Mouse (Mus musculus): ENCODE measurements around the gene Vmn1r9. TPM values are rescaled to one million over a fixed set of nuclear protein-coding genes. Genes with fewer than 3 reads are reported as not detected.
"Not testable (repeated sequence)": the region's sequence is repeated elsewhere in the genome, so short reads cannot be mapped to it uniquely, and the experiment has no call there.

Vmn1r9 gene
- polyA plus RNA-seq (2015; fragmentation: Nextera tagmentation; extraction: Ambion mirVana): not detected in 2 replicates

GRCm38 (mm10) chr6:57066487-57066886 is at the start of gene Vmn1r9:
Gene Vmn1r9, plus strand, starts transcription at chr6:57066787.
- Histone ChIP-seq H3K4me2 (ENCODE audit: low read depth, low read length) (no peak within 1 kb of the TSS), H3K9me3 (replicated peaks; ENCODE audit: control insufficient read depth, low read length) (no peaks in the 10 kb centered on the region), H3K9ac (ENCODE audit: low read length) (no peak within 1 kb of the TSS), H3K36me3 (ENCODE audit: control insufficient read depth, insufficient read depth) (no peaks in the 10 kb centered on the region), H3K4me3 (ENCODE audit: low read length) (no peak within 1 kb of the TSS), H3K4me1 (ENCODE audit: control insufficient read depth, insufficient read depth, low read length) (no peaks in the 10 kb centered on the region), H3K27me3 (ENCODE audit: control insufficient read depth, insufficient read depth, low read length) (no peaks in the 10 kb centered on the region), H3K27ac (ENCODE audit: low read length) (no peak within 1 kb of the TSS)
- WGBS: 68% methylated on average over 2 of the region's 2 CpGs
- no peak for ATAC-seq (replicated peaks; ENCODE audit: extremely low read depth, insufficient read depth, low FRiP score)

- not testable (repeated sequence) for H3K9ac ChIP-seq (ENCODE audit: low read length); H3K27ac ChIP-seq (ENCODE audit: low read length); H3K36me3 ChIP-seq (ENCODE audit: control insufficient read depth, insufficient read depth); ATAC-seq (replicated peaks; ENCODE audit: extremely low read depth, insufficient read depth, low FRiP score); H3K9me3 ChIP-seq (replicated peaks; ENCODE audit: control insufficient read depth, low read length); H3K4me3 ChIP-seq (ENCODE audit: low read length); H3K4me2 ChIP-seq (ENCODE audit: low read depth, low read length); H3K4me1 ChIP-seq (ENCODE audit: control insufficient read depth, insufficient read depth, low read length); H3K27me3 ChIP-seq (ENCODE audit: control insufficient read depth, insufficient read depth, low read length)
- WGBS: 80% methylated on average over 2 of the region's 2 CpGs
Observed at GRCm38 (mm10) chr6:57025224-57025623, 41.4 kb upstream of the Vmn1r9 start, which contains the start of gene Vmn1r7. Gene Vmn1r7, minus strand, starts transcription at chr6:57025324.

- Histone ChIP-seq H3K9me3 (replicated peaks; ENCODE audit: control insufficient read depth, low read length) (no peaks in the 10 kb centered on the region), H3K4me3 (ENCODE audit: low read length) (no peak within 1 kb of the TSS), H3K27me3 (ENCODE audit: control insufficient read depth, insufficient read depth, low read length) (no peaks in the 10 kb centered on the region), H3K4me2 (ENCODE audit: low read depth, low read length) (no peak within 1 kb of the TSS), H3K9ac (ENCODE audit: low read length) (no peak within 1 kb of the TSS), H3K27ac (ENCODE audit: low read length) (no peak within 1 kb of the TSS), H3K36me3 (ENCODE audit: control insufficient read depth, insufficient read depth) (no peaks in the 10 kb centered on the region), H3K4me1 (ENCODE audit: control insufficient read depth, insufficient read depth, low read length) (no peaks in the 10 kb centered on the region)
- ATAC-seq (replicated peaks; ENCODE audit: extremely low read depth, insufficient read depth, low FRiP score): no peak
Observed at GRCm38 (mm10) chr6:57031984-57032383, 34.6 kb upstream of the Vmn1r9 start, which contains the start of gene Vmn1r8. Gene Vmn1r8, plus strand, starts transcription at chr6:57032284.

GRCm38 (mm10) chr6:57034674-57035073 is 31.9 kb upstream of the Vmn1r9 start:
- H3K4me1 ChIP-seq (ENCODE audit: control insufficient read depth, insufficient read depth, low read length): no peaks in the 10 kb centered on the region
- H3K4me3 ChIP-seq (ENCODE audit: low read length): no peak overlapping the region
- no peak for ATAC-seq (replicated peaks; ENCODE audit: extremely low read depth, insufficient read depth, low FRiP score)
- no peaks in the 10 kb centered on the region for H3K27me3 ChIP-seq (ENCODE audit: control insufficient read depth, insufficient read depth, low read length)
- no peak overlapping the region for H3K4me2 ChIP-seq (ENCODE audit: low read depth, low read length)
- no peak overlapping the region for H3K9ac ChIP-seq (ENCODE audit: low read length)
- WGBS: 63% methylated on average over 2 of the region's 2 CpGs
- no peaks in the 10 kb centered on the region for H3K36me3 ChIP-seq (ENCODE audit: control insufficient read depth, insufficient read depth)
- no peak overlapping the region for H3K27ac ChIP-seq (ENCODE audit: low read length)
- no peaks in the 10 kb centered on the region for H3K9me3 ChIP-seq (replicated peaks; ENCODE audit: control insufficient read depth, low read length)

- H3K9me3 ChIP-seq (replicated peaks; ENCODE audit: control insufficient read depth, low read length): no peaks in the 10 kb centered on the region
- no peaks in the 10 kb centered on the region for H3K27me3 ChIP-seq (ENCODE audit: control insufficient read depth, insufficient read depth, low read length)
- no peak overlapping the region for H3K4me3 ChIP-seq (ENCODE audit: low read length)
- H3K27ac ChIP-seq (ENCODE audit: low read length): no peak overlapping the region
- H3K9ac ChIP-seq (ENCODE audit: low read length): no peak overlapping the region
- no peaks in the 10 kb centered on the region for H3K36me3 ChIP-seq (ENCODE audit: control insufficient read depth, insufficient read depth)
- no peak for ATAC-seq (replicated peaks; ENCODE audit: extremely low read depth, insufficient read depth, low FRiP score)
- H3K4me1 ChIP-seq (ENCODE audit: control insufficient read depth, insufficient read depth, low read length): no peaks in the 10 kb centered on the region
- no peak overlapping the region for H3K4me2 ChIP-seq (ENCODE audit: low read depth, low read length)
Observed at GRCm38 (mm10) chr6:57063730-57064129, 2.9 kb upstream of the Vmn1r9 start.

GRCm38 (mm10) chr6:57106358-57106757 is 39.8 kb downstream of the Vmn1r9 start:
- H3K27ac ChIP-seq (ENCODE audit: low read length): no peak overlapping the region
- no peaks in the 10 kb centered on the region for H3K4me1 ChIP-seq (ENCODE audit: control insufficient read depth, insufficient read depth, low read length)
- no peak for ATAC-seq (replicated peaks; ENCODE audit: extremely low read depth, insufficient read depth, low FRiP score)
- no peak overlapping the region for H3K4me3 ChIP-seq (ENCODE audit: low read length)
- 54% methylated on average over 1 of the region's 1 CpGs for WGBS
- H3K27me3 ChIP-seq (ENCODE audit: control insufficient read depth, insufficient read depth, low read length): no peaks in the 10 kb centered on the region
- no peak overlapping the region for H3K9ac ChIP-seq (ENCODE audit: low read length)
- H3K9me3 ChIP-seq (replicated peaks; ENCODE audit: control insufficient read depth, low read length): no peaks in the 10 kb centered on the region
- H3K4me2 ChIP-seq (ENCODE audit: low read depth, low read length): no peak overlapping the region
- no peaks in the 10 kb centered on the region for H3K36me3 ChIP-seq (ENCODE audit: control insufficient read depth, insufficient read depth)

- H3K9ac ChIP-seq (ENCODE audit: low read length): no peak within 1 kb of the TSS
- H3K4me1 ChIP-seq (ENCODE audit: control insufficient read depth, insufficient read depth, low read length): no peaks in the 10 kb centered on the region
- no peaks in the 10 kb centered on the region for H3K27me3 ChIP-seq (ENCODE audit: control insufficient read depth, insufficient read depth, low read length)
- no peak for ATAC-seq (replicated peaks; ENCODE audit: extremely low read depth, insufficient read depth, low FRiP score)
- H3K27ac ChIP-seq (ENCODE audit: low read length): no peak within 1 kb of the TSS
- H3K36me3 ChIP-seq (ENCODE audit: control insufficient read depth, insufficient read depth): no peaks in the 10 kb centered on the region
- 77% methylated on average over 3 of the region's 3 CpGs for WGBS
- no peaks in the 10 kb centered on the region for H3K9me3 ChIP-seq (replicated peaks; ENCODE audit: control insufficient read depth, low read length)
- no peak within 1 kb of the TSS for H3K4me2 ChIP-seq (ENCODE audit: low read depth, low read length)
- H3K4me3 ChIP-seq (ENCODE audit: low read length): no peak within 1 kb of the TSS
Observed at GRCm38 (mm10) chr6:57109154-57109553, 42.6 kb downstream of the Vmn1r9 start, which contains the start of gene Vmn1r10. Gene Vmn1r10, plus strand, starts transcription at chr6:57109454.

Other genes starting within 250 kb of the Vmn1r9 start
- 138 and 143 TPM in 2 replicates for gene Fkbp9, start 234.7 kb upstream of the Vmn1r9 start, polyA plus RNA-seq (2015; fragmentation: Nextera tagmentation; extraction: Ambion mirVana)
- gene Nt5c3, start 142.9 kb upstream of the Vmn1r9 start, polyA plus RNA-seq (2015; fragmentation: Nextera tagmentation; extraction: Ambion mirVana): 70.6 and 77.0 TPM in 2 replicates
- 0.16 TPM in 2 replicates for gene Vmn1r4, start 142.8 kb upstream of the Vmn1r9 start, polyA plus RNA-seq (2015; fragmentation: Nextera tagmentation; extraction: Ambion mirVana)
- gene Vmn1r5, start 96.5 kb upstream of the Vmn1r9 start, polyA plus RNA-seq (2015; fragmentation: Nextera tagmentation; extraction: Ambion mirVana): not detected in 2 replicates
- not detected in 2 replicates for gene Vmn1r6, start 69.5 kb upstream of the Vmn1r9 start, polyA plus RNA-seq (2015; fragmentation: Nextera tagmentation; extraction: Ambion mirVana)
- not detected in 2 replicates for gene Vmn1r7, start 41.5 kb upstream of the Vmn1r9 start, polyA plus RNA-seq (2015; fragmentation: Nextera tagmentation; extraction: Ambion mirVana)
- not detected in 2 replicates for gene Vmn1r8, start 34.5 kb upstream of the Vmn1r9 start, polyA plus RNA-seq (2015; fragmentation: Nextera tagmentation; extraction: Ambion mirVana)
- not detected in 2 replicates for gene Vmn1r10, start 42.7 kb downstream of the Vmn1r9 start, polyA plus RNA-seq (2015; fragmentation: Nextera tagmentation; extraction: Ambion mirVana)
- gene Vmn1r11, start 66.7 kb downstream of the Vmn1r9 start, polyA plus RNA-seq (2015; fragmentation: Nextera tagmentation; extraction: Ambion mirVana): not detected in 2 replicates
- not detected in 2 replicates for gene Vmn1r12, start 90.1 kb downstream of the Vmn1r9 start, polyA plus RNA-seq (2015; fragmentation: Nextera tagmentation; extraction: Ambion mirVana)
- gene Vmn1r13, start 136.5 kb downstream of the Vmn1r9 start, polyA plus RNA-seq (2015; fragmentation: Nextera tagmentation; extraction: Ambion mirVana): not detected in 2 replicates
- gene Vmn1r14, start 164.9 kb downstream of the Vmn1r9 start, polyA plus RNA-seq (2015; fragmentation: Nextera tagmentation; extraction: Ambion mirVana): not detected in 2 replicates
- not detected in 2 replicates for gene Vmn1r15, start 191.2 kb downstream of the Vmn1r9 start, polyA plus RNA-seq (2015; fragmentation: Nextera tagmentation; extraction: Ambion mirVana)

All from heart, embryonic 16.5 days (tissue).